Mouse (Mus musculus): Measurements from ENCODE around the gene Cpne4.

Cpne4 gene

GRCm38 (mm10) chr9:104546986-104547385 is at the start of gene Cpne4:
Gene Cpne4, plus strand, starts transcription at chr9:104547286.
- DNase-seq (ENCODE audit: extremely low read depth, low read depth): no peak

GRCm38 (mm10) chr9:104515187-104515586 is 31.9 kb upstream of the Cpne4 start:
- no peak for DNase-seq (ENCODE audit: extremely low read depth, low read depth)

- no peak for DNase-seq (ENCODE audit: extremely low read depth, low read depth)
Measured at GRCm38 (mm10) chr9:104535508-104535907, 11.6 kb upstream of the Cpne4 start.

GRCm38 (mm10) chr9:104565815-104566214 is 18.7 kb downstream of the Cpne4 start:
- DNase-seq (ENCODE audit: extremely low read depth, low read depth): no peak

DNA sequence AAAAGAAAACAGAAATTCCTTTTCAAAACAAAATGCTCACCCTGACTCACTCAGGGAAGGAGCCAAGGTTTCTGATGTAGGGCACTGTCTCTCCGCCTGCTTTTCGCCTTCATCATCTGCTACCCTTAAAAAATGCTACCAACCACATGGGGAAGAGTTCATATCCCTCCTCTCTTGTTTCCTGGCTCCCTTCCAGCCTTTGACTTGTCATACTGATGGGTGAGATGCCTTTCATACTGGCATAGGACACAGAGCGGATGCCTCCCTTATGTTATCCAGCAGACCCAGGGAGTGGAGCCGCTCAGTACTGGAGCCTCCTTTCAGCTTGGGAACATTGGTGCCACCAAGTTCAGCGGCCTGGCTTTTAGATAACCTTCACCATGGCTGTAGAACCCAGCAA is 19.4 kb downstream of the Cpne4 start:
- DNase-seq (ENCODE audit: extremely low read depth, low read depth): no peak

- DNase-seq (ENCODE audit: extremely low read depth, low read depth): no peak
Measured at GRCm38 (mm10) chr9:104567096-104567495, 20.0 kb downstream of the Cpne4 start.

DNA sequence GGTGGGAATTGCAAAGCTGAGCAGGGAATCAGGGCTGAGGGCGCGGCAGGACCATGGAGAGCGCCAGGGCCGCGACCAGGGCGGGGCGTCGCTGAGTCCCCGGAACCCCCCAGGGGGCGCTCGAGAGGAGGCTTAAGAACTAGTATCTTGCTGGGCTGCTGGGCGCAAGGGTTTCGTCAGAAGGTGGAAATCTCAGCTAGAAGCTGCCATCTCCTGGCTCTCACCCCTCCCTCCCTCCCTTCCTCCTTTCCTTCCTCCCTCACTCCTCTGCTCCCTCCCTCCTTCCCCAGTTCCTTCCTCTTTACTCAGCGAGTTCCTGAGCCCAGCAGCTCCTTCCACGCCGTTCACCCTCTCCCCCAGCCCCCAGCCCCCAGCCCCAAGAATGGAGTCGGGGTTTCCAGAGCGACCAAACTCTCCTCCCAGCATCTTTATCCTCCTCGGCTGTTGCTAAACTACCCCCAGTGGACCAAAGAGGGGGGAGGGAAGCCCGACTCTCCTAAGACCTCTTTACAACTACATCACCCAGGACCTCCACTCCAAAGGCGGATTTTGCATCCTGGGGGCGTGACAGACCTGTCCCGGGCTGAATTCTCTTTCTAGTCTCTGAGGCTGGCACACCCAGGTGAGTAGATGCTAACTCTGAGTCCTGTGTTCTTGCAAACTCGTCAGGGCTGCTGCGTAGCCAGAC is 22.5 kb downstream of the Cpne4 start:
- no peak for DNase-seq (ENCODE audit: extremely low read depth, low read depth)

GRCm38 (mm10) chr9:104572856-104573255 is 25.8 kb downstream of the Cpne4 start:
- DNase-seq (ENCODE audit: extremely low read depth, low read depth): no peak

DNA sequence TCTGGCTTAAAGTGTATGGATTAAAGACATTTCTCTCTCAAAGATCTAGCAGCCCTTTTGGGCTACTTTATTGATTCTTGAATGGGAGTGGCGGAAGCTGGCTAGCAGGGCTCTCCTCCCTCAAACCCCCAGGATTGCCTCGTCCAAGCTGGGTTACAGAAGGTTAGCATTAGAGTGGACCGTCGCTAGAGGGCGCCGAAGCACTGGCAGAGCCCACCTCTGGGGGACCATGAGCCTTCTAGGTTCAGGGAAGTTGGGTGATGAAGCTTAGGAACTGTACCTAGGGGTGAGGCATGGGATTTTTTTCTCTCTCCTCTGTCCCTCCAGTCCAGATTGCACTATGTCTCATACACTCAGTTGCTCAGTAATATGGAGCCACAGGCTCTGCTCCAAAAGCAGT is 27.4 kb downstream of the Cpne4 start:
- DNase-seq (ENCODE audit: extremely low read depth, low read depth): no peak

DNA sequence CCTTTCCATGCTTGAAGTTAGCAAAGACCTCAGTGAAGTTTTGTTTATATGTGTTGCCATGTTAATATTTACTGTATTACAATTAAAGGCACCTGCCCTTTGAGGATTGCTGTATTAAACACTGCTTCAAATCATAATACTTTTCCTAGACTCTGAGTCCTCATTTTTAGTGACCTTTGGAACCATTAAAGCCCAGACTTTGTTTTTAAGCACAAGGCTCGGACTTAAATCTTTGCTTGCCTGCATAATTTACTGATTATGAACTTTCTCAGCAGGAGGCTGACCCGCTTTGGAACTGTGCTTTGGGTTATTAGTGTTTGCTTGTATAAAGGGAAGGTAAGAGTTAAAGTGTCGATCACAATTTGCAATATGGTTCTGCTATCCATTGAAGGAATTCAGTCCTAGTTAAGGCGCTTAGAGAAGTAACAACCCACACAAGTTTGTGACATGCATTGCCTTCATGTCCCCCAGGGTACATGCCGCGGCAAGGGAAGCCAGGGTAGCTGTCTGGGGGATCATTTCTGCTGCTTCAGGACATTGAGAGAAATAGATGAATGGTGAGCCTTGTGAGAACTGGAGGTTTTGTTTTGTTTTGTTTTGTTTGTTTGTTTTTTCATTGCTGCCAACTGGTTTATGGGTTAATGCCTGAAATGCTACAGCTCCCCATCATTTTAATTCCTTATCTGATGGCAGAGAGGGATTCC is 35.0 kb downstream of the Cpne4 start:
- DNase-seq (ENCODE audit: extremely low read depth, low read depth): no peak

- no peak for DNase-seq (ENCODE audit: extremely low read depth, low read depth)
Measured at GRCm38 (mm10) chr9:104582675-104583074, 35.6 kb downstream of the Cpne4 start.

- DNase-seq (ENCODE audit: extremely low read depth, low read depth): no peak
Measured at GRCm38 (mm10) chr9:104594550-104594949, 47.5 kb downstream of the Cpne4 start.

DNA sequence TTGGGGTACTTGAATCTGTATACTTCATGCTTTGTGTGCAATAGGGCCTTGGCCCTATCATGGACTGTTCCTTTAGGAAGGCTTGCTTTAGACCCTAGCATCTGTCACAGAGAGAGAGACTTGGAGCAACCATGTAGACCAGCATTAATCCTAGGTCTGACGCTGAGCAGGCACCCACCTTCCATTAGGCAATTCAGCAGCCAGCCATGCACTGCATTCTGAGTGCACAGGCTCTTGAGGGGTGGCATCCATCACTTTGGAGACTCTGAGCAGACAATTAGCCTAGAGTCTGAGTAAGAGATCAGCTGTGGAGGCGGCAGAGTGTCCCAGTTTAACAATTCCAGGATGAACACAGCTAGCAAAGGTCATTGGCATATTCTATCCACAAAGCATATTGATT is 47.9 kb downstream of the Cpne4 start:
- DNase-seq (ENCODE audit: extremely low read depth, low read depth): no peak

DNA sequence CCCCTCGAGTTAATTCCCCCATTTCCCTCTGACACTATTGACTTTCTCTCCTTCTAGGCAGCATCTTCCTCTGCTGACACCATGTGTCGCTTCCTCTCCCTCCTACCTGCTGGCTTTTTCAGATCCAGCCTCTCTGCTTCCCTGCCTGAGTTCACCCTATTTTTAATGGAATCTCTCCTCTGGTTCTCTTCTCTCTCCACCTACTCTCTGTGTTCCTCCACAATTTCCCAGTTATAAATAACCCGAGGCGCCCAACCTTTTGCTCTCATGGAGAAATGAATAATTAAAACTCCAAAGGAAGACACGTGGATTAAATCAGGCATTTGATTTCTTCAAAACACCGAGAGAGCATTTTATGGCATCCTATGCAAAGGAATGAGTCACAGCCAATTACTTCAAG is 65.4 kb downstream of the Cpne4 start:
- no peak for DNase-seq (ENCODE audit: extremely low read depth, low read depth)

DNA sequence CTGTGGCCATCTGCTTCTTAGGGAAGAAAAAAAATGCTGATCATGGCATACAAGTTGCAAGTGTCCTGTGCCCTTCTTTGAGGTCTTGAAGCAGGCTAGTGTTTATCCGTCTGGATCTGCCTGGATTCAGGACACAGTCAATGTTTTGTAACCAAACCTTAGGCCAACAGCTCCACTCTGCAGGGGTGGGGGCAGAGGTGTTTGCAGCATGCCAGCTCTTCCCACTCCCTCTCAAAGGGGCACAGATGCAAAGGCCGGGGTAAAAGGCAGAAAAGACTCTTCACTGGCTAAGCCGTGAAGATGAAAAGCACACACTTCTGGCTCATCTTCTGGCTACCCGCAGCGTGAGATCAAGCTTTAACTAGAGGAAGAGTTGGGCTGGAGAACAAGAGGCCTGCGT is 69.6 kb downstream of the Cpne4 start:
- DNase-seq (ENCODE audit: extremely low read depth, low read depth): no peak

GRCm38 (mm10) chr9:104623564-104623963 is 76.5 kb downstream of the Cpne4 start:
- DNase-seq (ENCODE audit: extremely low read depth, low read depth): no peak

- no peak for DNase-seq (ENCODE audit: extremely low read depth, low read depth)
Measured at GRCm38 (mm10) chr9:104627816-104628215, 80.7 kb downstream of the Cpne4 start.

- no peak for DNase-seq (ENCODE audit: extremely low read depth, low read depth)
Measured at GRCm38 (mm10) chr9:104629282-104629681, 82.2 kb downstream of the Cpne4 start.

DNA sequence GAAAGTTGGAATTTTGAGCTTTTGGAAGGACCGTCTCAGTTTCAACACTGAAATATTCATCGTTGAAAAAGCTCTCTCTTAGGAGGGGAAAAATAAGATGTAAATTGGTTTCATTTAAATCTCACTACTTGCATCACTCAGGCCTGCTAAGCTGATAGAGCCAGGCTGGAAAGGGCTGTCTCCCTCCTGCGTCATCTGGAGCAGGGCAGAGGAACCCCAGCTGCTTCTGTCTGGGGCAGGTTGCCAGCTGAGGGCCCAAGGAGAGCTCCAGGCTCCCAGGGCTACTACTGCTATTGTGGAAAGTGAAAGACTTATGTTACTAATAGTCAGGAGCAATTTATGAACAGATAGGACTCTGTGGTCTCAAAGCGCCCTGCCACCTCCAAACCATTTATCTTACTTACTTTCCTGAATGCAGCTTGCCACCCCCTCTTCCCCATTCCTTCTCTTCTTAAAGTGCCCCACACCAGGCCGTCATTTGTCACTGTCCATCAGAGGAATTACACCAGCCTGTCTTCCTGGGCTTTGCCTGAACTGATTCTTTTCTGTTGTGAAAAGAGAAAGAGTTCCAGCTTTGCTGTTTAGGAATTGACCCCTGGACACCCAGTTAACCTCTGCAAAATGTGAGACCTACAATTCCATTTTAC is 99.4 kb downstream of the Cpne4 start:
- DNase-seq (ENCODE audit: extremely low read depth, low read depth): no peak

DNA sequence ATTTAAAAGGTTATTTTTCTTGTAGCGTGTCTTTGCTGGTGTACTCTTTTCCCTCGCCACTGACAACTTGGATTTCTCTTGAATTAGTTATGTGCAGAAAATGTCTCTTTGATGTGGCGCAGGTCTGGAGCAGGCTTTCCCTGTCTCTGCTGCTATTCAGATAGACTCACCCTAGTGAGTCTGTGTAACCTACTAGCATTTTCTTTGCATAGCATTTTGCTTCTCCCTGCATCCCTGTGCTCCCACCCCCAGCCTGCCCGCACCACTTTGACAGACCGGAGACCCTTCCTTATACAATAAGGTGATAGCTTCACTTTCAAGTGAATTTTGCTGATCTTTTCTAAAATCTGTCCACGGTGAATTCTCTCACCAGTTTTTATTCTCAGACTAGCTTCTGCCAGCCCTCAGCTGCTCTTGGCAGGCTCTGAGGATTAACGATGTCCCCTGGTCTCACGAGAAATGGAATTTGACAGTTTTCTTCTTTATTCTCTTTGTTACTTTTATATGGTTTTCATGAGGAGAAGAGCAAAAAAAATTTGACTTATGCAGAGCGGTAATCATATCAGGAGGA is 105.7 kb downstream of the Cpne4 start:
- no peak for DNase-seq (ENCODE audit: extremely low read depth, low read depth)

DNA sequence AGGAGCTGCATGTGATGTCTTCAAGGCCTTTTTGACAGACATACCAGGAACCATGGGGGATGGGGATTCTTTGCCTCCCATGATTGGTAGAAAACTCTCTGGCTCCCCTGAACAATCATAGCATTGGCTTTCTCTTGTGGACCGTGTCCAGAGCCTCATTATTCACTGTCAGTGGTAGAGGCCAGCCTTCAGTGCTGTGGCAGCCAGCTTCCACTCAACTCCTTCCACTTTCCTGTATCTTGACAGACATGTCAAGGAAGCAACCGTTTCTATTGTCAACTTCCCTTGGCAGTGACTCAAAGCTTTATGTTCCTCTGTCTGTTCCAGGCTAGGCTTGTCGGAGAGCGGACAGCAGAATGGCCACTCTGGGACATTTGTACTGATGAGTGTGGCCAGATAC is 112.7 kb downstream of the Cpne4 start:
- no peak for DNase-seq (ENCODE audit: extremely low read depth, low read depth)

DNA sequence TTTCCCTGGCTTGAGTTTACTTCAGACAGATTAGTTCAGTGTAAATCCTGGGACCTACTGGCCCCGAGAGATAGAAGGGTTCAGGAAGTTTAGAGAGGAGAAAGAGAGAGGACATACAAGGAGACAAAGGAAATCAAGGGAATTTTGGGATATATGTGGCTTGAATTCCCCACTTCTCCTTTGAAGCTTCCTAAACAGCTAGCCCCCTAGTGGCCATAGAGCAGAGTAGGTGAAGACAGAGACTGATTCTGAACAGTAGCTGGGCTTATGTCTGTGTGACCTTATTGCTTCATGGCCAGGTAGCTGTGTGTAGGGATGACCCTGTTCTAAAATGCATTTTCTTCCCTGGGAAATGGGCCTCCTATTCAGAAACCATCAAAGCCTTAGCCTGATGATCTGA is 129.6 kb downstream of the Cpne4 start:
- DNase-seq (ENCODE audit: extremely low read depth, low read depth): no peak
